Mouse (Mus musculus) forebrain, embryonic 15.5 days (tissue): ENCODE data around the gene Cyb561d1. TPM values are rescaled to one million over a fixed set of nuclear protein-coding genes. Genes with fewer than 3 reads are reported as not detected.

Experiments used
- ATAC-seq: fragments of 200-750 bp; cut with Nextera tagmentation; replicated peaks from 2 replicates; pipeline ENCODE4 v1.8.0; 2017; ENCODE audit warnings: mild to moderate bottlenecking, moderate TSS enrichment, moderate library complexity
- H3K27ac ChIP-seq: fragments of 300-500 bp; sonication (generic); replicated peaks from 2 replicates; pipeline ENCODE4 v1.5.1; 2015; ENCODE audit warnings: mild to moderate bottlenecking, inconsistent platforms
- H3K27me3 ChIP-seq: fragments of 300-500 bp; sonication (generic); 2 replicates; pipeline ENCODE4 v1.6.1; 2015; ENCODE audit warnings: inconsistent platforms
- H3K36me3 ChIP-seq: fragments of 300-500 bp; sonication (generic); 2 replicates; pipeline ENCODE4 v1.6.1; 2015; ENCODE audit warnings: mild to moderate bottlenecking, inconsistent platforms
- H3K4me1 ChIP-seq: fragments of 300-500 bp; sonication (generic); 2 replicates; pipeline ENCODE4 v1.6.1; 2015; ENCODE audit warnings: inconsistent platforms
- H3K4me2 ChIP-seq: fragments of 300-500 bp; sonication (generic); replicated peaks from 2 replicates; pipeline ENCODE4 v1.6.1; 2015; ENCODE audit warnings: mild to moderate bottlenecking, inconsistent platforms
- H3K4me3 ChIP-seq: fragments of 300-500 bp; sonication (generic); 2 replicates; pipeline ENCODE4 v1.5.1; 2015; ENCODE audit warnings: mild to moderate bottlenecking, inconsistent platforms
- H3K9ac ChIP-seq: fragments of 300-500 bp; sonication (generic); replicated peaks from 2 replicates; pipeline ENCODE4 v1.6.1; 2015; ENCODE audit warnings: mild to moderate bottlenecking, inconsistent platforms
- H3K9me3 ChIP-seq: fragments of 300-500 bp; sonication (generic); 2 replicates; pipeline ENCODE4 v1.6.1; 2016; ENCODE audit warnings: inconsistent platforms
- WGBS: fragments of 180-500 bp; shearing (Covaris S2); methylation state at CpG from one replicate; pipeline ENCODE4 v1.1.7; 2015; ENCODE audit warnings: mixed read lengths; 5-methylcytosine and 5-hydroxymethylcytosine counted together
- polyA plus RNA-seq: library from polyadenylated mRNA; unstranded; fragments of >200 nt; fragmentation: Nextera tagmentation; extraction: Ambion mirVana; gene quantifications from 2 replicates; pipeline ENCODE4 v1.2.1, GENCODE M21; 2015

Cyb561d1 gene
- polyA plus RNA-seq, 1 experiment from 2014 or later: 4.5 TPM

- peaks cover 5% of the 10 kb centered on the region for H3K4me1 ChIP-seq
- H3K9me3 ChIP-seq: no peaks in the 10 kb centered on the region
- no peaks in the 10 kb centered on the region for H3K27me3 ChIP-seq
- no peak overlapping the region for H3K4me3 ChIP-seq
- H3K27ac ChIP-seq: no peak overlapping the region
- no peaks in the 10 kb centered on the region for H3K36me3 ChIP-seq
- 19% methylated on average over 2 of the region's 2 CpGs for WGBS
- no peak for ATAC-seq
- H3K4me2 ChIP-seq: no peak overlapping the region
- H3K9ac ChIP-seq: no peak overlapping the region
Measured at GRCm38 (mm10) chr3:108180514-108180913, 20.5 kb downstream of the Cyb561d1 start.

- Histone ChIP-seq H3K4me2 (no peak overlapping the region), H3K36me3 (no peaks in the 10 kb centered on the region), H3K27ac (no peak overlapping the region), H3K4me3 (no peak overlapping the region), H3K9ac (no peak overlapping the region), H3K9me3 (no peaks in the 10 kb centered on the region), H3K27me3 (no peaks in the 10 kb centered on the region), H3K4me1 (peaks cover 17% of the 10 kb centered on the region)
- 76% methylated on average over 7 of the region's 7 CpGs for WGBS
- ATAC-seq: no peak
Measured at GRCm38 (mm10) chr3:108178756-108179715, 22.0 kb downstream of the Cyb561d1 start.

GRCm38 (mm10) chr3:108174672-108175531 lies 26.1 kb downstream of the Cyb561d1 start:
- Histone ChIP-seq H3K4me2 (peak overlapping the region; percentile 34), H3K9ac (peak overlapping the region; percentile 37), H3K4me3 (0 out of 2 replicates have a peak overlapping the region, but pooled peaks have one; percentile 7), H3K27me3 (no peaks in the 10 kb centered on the region), H3K9me3 (no peaks in the 10 kb centered on the region), H3K36me3 (no peaks in the 10 kb centered on the region), H3K27ac (peak overlapping the region; percentile 90), H3K4me1 (peaks cover 20% of the 10 kb centered on the region)
- peak; percentile 94 for ATAC-seq
- WGBS: 9% methylated on average over 13 of the region's 14 CpGs

- Histone ChIP-seq H3K4me1 (peaks cover 37% of the 10 kb centered on the region), H3K9ac (no peak overlapping the region)
- 45% methylated on average over 3 of the region's 3 CpGs for WGBS
Measured at GRCm38 (mm10) chr3:108169199-108169598, 31.8 kb downstream of the Cyb561d1 start.

GRCm38 (mm10) chr3:108167499-108167898 lies 33.5 kb downstream of the Cyb561d1 start:
- 34% methylated on average over 14 of the region's 14 CpGs for WGBS
- no peaks in the 10 kb centered on the region for H3K9me3 ChIP-seq
- ATAC-seq: no peak
- H3K27me3 ChIP-seq: no peaks in the 10 kb centered on the region
- H3K9ac ChIP-seq: no peak overlapping the region
- H3K36me3 ChIP-seq: no peaks in the 10 kb centered on the region
- peaks cover 32% of the 10 kb centered on the region for H3K4me1 ChIP-seq
- no peak overlapping the region for H3K4me3 ChIP-seq
- no peak overlapping the region for H3K27ac ChIP-seq
- no peak overlapping the region for H3K4me2 ChIP-seq

More at GRCm38 (mm10) chr3:108169199-108169598, 31.8 kb downstream of the Cyb561d1 start:
- Histone ChIP-seq H3K4me3 (no peak overlapping the region), H3K4me2 (no peak overlapping the region), H3K36me3 (no peaks in the 10 kb centered on the region), H3K27ac (no peak overlapping the region), H3K9me3 (no peaks in the 10 kb centered on the region), H3K27me3 (no peaks in the 10 kb centered on the region)
- ATAC-seq: no peak

GRCm38 (mm10) chr3:108166486-108167211 lies 34.4 kb downstream of the Cyb561d1 start:
- Histone ChIP-seq H3K36me3 (no peaks in the 10 kb centered on the region), H3K4me1 (peaks cover 32% of the 10 kb centered on the region), H3K9me3 (no peaks in the 10 kb centered on the region), H3K27me3 (no peaks in the 10 kb centered on the region), H3K9ac (no peak overlapping the region), H3K4me3 (no peak overlapping the region), H3K4me2 (no peak overlapping the region), H3K27ac (peak overlapping the region; percentile 49)
- WGBS: 4% methylated on average over 9 of the region's 11 CpGs
- peak; percentile 70 for ATAC-seq

GRCm38 (mm10) chr3:108165532-108166315 lies 35.3 kb downstream of the Cyb561d1 start:
- peak; percentile 32 for ATAC-seq

GRCm38 (mm10) chr3:108164807-108165206 lies 36.2 kb downstream of the Cyb561d1 start:
- Histone ChIP-seq H3K27me3 (no peaks in the 10 kb centered on the region), H3K4me3 (peak overlapping the region; percentile 16), H3K9me3 (no peaks in the 10 kb centered on the region), H3K36me3 (no peaks in the 10 kb centered on the region), H3K4me1 (peaks cover 32% of the 10 kb centered on the region), H3K27ac (no peak overlapping the region), H3K4me2 (peak overlapping the region; percentile 43), H3K9ac (peak overlapping the region; percentile 18; the same call in 1 of the 2 replicates)
- ATAC-seq: peak; percentile 59
- WGBS: 12% methylated on average over 9 of the region's 9 CpGs

More at GRCm38 (mm10) chr3:108165532-108166315, 35.3 kb downstream of the Cyb561d1 start:
- no peak overlapping the region for H3K4me3 ChIP-seq
- no peaks in the 10 kb centered on the region for H3K27me3 ChIP-seq
- no peaks in the 10 kb centered on the region for H3K9me3 ChIP-seq
- H3K27ac ChIP-seq: peak overlapping the region; percentile 56
- H3K4me1 ChIP-seq: peaks cover 32% of the 10 kb centered on the region
- H3K4me2 ChIP-seq: no peak overlapping the region
- no peaks in the 10 kb centered on the region for H3K36me3 ChIP-seq
- WGBS: 24% methylated on average over 10 of the region's 10 CpGs
- 0 out of 2 replicates have a peak overlapping the region, but pooled peaks have one; percentile 3 for H3K9ac ChIP-seq

- Histone ChIP-seq H3K36me3 (no peaks in the 10 kb centered on the region), H3K4me2 (no peak overlapping the region), H3K4me3 (no peak overlapping the region), H3K9ac (no peak overlapping the region), H3K27ac (no peak overlapping the region), H3K27me3 (no peaks in the 10 kb centered on the region), H3K4me1 (peaks cover 29% of the 10 kb centered on the region), H3K9me3 (no peaks in the 10 kb centered on the region)
- ATAC-seq: no peak
- whole genome bisulfite sequencing: 72% methylated on average over 5 of the region's 5 CpGs
Measured at GRCm38 (mm10) chr3:108164091-108164490, 36.9 kb downstream of the Cyb561d1 start.

- Histone ChIP-seq H3K4me2 (no peak overlapping the region), H3K27me3 (no peaks in the 10 kb centered on the region), H3K9me3 (no peaks in the 10 kb centered on the region), H3K4me1 (peaks cover 10% of the 10 kb centered on the region), H3K27ac (peak overlapping the region; percentile 52), H3K36me3 (no peaks in the 10 kb centered on the region), H3K4me3 (no peak overlapping the region), H3K9ac (peak overlapping the region; percentile 22; the same call in 1 of the 2 replicates)
- peak; percentile 42; the same call in 1 of the 2 replicates for ATAC-seq
- WGBS: 48% methylated on average over 9 of the region's 9 CpGs
Measured at GRCm38 (mm10) chr3:108158383-108159037, 42.5 kb downstream of the Cyb561d1 start.
